Mouse (Mus musculus) E14TG2a.4 (cell line): Measurements from ENCODE around the gene Zbtb3.
"Not testable (repeated sequence)": the region's sequence is repeated elsewhere in the genome, so short reads cannot be mapped to it uniquely, and the experiment has no call there.

ENCODE experiments used
- H3K27me3 ChIP-seq: 2 replicates; pipeline ENCODE4 v1.6.1; 2014; ENCODE audit warnings: low read length, control low read depth; ENCODE audit not compliant: insufficient read depth
- H3K36me3 ChIP-seq: 2 replicates; pipeline ENCODE4 v1.6.1; 2014; ENCODE audit warnings: low read length, control low read depth; ENCODE audit not compliant: insufficient read depth
- H3K4me1 ChIP-seq: replicated peaks from 2 replicates; pipeline ENCODE4 v1.6.1; 2014; ENCODE audit warnings: low read depth, low read length, control low read depth
- H3K4me3 ChIP-seq: replicated peaks from 2 replicates; pipeline ENCODE4 v1.5.1; 2014; ENCODE audit warnings: mild to moderate bottlenecking, low read length
- H3K9me3 ChIP-seq: 2 replicates; pipeline ENCODE4 v1.6.1; 2014; ENCODE audit warnings: low read length, control low read depth
- CTCF ChIP-seq: conservative IDR thresholded peaks from 2 replicates; pipeline ENCODE4 v1.5.1; 2014; ENCODE audit warnings: low read length
- NANOG ChIP-seq: IDR thresholded peaks from 2 replicates; pipeline ENCODE4 v1.6.1; 2014; ENCODE audit warnings: borderline replicate concordance, low read length, mixed read lengths
- POU5F1 ChIP-seq: IDR thresholded peaks from 2 replicates; pipeline ENCODE4 v1.6.1; 2014; ENCODE audit warnings: low read length, borderline replicate concordance

Gene Zbtb3

DNA sequence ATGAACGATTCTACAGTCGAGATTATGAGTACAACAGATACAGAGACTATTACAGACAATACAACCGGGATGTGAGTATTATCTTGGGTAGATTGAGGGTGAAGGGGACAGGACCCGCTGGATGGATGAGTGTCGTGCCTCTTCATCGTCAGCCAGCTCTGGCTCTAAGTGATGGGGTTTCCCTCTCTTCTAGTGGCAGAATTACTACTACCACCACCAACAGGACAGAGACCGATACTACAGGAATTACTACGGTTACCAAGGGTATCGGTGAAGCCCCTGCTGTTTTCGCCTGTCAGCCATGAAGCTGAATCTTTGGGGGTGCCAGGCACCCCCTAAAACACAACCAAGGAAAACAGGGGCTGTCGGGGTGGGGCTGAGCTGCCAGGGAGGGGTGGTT lies 28.9 kb downstream of the Zbtb3 start:
- Histone ChIP-seq H3K9me3 (no peaks in the 10 kb centered on the region), H3K36me3 (peaks cover 93% of the 10 kb centered on the region), H3K4me3 (no peak overlapping the region), H3K4me1 (peaks cover 39% of the 10 kb centered on the region), H3K27me3 (no peaks in the 10 kb centered on the region)
- TF ChIP-seq CTCF (0 out of 2 replicates have a peak, but pooled peaks have one; percentile 13), NANOG (no peak)

DNA sequence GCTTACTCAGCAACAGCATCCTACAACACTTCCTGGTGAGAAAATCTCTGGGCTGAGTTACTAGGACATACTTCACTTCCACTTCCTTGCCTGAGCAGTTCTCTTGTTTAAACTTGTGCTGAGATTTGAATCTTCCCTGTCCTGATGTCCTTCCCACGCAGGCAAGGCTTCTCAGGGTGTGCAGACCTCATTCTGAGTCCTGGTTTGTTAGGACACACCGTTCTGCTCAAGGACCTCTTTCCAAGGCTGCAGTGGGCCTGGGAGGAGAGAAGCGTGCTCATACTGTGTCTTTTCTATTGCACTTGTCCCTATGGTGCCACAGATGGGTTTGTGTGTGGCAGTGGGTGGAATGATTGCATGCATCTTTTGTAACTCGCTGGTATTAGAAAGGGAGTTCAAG lies 30.6 kb downstream of the Zbtb3 start:
- Histone ChIP-seq H3K36me3 (peaks cover 76% of the 10 kb centered on the region), H3K4me3 (no peak overlapping the region), H3K9me3 (no peaks in the 10 kb centered on the region), H3K4me1 (peaks cover 50% of the 10 kb centered on the region), H3K27me3 (no peaks in the 10 kb centered on the region)
- TF ChIP-seq POU5F1 (no peak), NANOG (no peak), CTCF (no peak)

DNA sequence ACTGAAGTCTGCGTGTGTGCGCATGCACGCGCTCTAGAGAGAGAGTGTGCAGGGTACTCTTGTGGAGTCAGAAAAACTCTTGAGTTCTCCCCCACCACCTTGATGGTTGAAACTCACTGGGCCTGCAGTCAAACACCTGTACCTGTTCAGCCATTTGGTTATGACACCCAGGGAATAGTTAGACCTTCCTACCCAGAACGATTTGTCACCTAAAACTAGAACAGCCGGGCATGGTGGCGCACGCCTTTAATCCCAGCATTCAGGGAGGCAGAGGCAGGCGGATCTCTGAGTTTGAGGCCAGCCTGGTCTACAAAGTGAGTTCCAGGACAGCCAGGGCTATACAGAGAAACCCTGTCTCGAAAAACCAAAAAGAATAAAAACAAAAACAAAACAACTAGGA lies 34.0 kb downstream of the Zbtb3 start:
- Histone ChIP-seq H3K4me3 (peak overlapping the region; percentile 76; the same call in 1 of the 2 replicates), H3K4me1 (peaks cover 56% of the 10 kb centered on the region), H3K36me3 (peaks cover 47% of the 10 kb centered on the region)
- H3K27me3 ChIP-seq, H3K9me3 ChIP-seq: not testable (repeated sequence)

- TF ChIP-seq CTCF (peak; percentile 30), POU5F1 (no peak), NANOG (no peak)
These were observed 35.0 kb downstream of the Zbtb3 start, which contains the start of gene Bscl2 for GRCm38 (mm10) chr19:8837251-8837791. Gene Bscl2, plus strand, starts transcription at chr19:8837467.

GRCm38 (mm10) chr19:8838041-8838730 lies 35.8 kb downstream of the Zbtb3 start:
- H3K4me3 ChIP-seq: peak overlapping the region; percentile 76
- H3K27me3 ChIP-seq: no peaks in the 10 kb centered on the region
- H3K4me1 ChIP-seq: peaks cover 58% of the 10 kb centered on the region
- H3K9me3 ChIP-seq: no peaks in the 10 kb centered on the region
- no peak for TF ChIP-seq CTCF
- no peak for TF ChIP-seq NANOG
- TF ChIP-seq POU5F1: no peak
- H3K36me3 ChIP-seq: peaks cover 47% of the 10 kb centered on the region

More at GRCm38 (mm10) chr19:8837251-8837791, 35.0 kb downstream of the Zbtb3 start, which contains the start of gene Bscl2:
- H3K4me1 ChIP-seq: peaks cover 58% of the 10 kb centered on the region
- no peaks in the 10 kb centered on the region for H3K27me3 ChIP-seq
- H3K36me3 ChIP-seq: peaks cover 47% of the 10 kb centered on the region
- no peaks in the 10 kb centered on the region for H3K9me3 ChIP-seq
- H3K4me3 ChIP-seq: peak within 1 kb of the TSS; percentile 76

- no peak for TF ChIP-seq NANOG
- TF ChIP-seq CTCF: no peak
- no peak for TF ChIP-seq POU5F1
- H3K4me1 ChIP-seq: peaks cover 58% of the 10 kb centered on the region
- H3K36me3 ChIP-seq: peaks cover 46% of the 10 kb centered on the region
- H3K27me3 ChIP-seq: no peaks in the 10 kb centered on the region
- H3K9me3 ChIP-seq: no peaks in the 10 kb centered on the region
- H3K4me3 ChIP-seq: peak within 1 kb of the TSS; percentile 76
These were observed 37.0 kb downstream of the Zbtb3 start, which contains the start of gene Gng3 for GRCm38 (mm10) chr19:8839103-8839907. Gene Gng3, minus strand, starts transcription at chr19:8839194.

DNA sequence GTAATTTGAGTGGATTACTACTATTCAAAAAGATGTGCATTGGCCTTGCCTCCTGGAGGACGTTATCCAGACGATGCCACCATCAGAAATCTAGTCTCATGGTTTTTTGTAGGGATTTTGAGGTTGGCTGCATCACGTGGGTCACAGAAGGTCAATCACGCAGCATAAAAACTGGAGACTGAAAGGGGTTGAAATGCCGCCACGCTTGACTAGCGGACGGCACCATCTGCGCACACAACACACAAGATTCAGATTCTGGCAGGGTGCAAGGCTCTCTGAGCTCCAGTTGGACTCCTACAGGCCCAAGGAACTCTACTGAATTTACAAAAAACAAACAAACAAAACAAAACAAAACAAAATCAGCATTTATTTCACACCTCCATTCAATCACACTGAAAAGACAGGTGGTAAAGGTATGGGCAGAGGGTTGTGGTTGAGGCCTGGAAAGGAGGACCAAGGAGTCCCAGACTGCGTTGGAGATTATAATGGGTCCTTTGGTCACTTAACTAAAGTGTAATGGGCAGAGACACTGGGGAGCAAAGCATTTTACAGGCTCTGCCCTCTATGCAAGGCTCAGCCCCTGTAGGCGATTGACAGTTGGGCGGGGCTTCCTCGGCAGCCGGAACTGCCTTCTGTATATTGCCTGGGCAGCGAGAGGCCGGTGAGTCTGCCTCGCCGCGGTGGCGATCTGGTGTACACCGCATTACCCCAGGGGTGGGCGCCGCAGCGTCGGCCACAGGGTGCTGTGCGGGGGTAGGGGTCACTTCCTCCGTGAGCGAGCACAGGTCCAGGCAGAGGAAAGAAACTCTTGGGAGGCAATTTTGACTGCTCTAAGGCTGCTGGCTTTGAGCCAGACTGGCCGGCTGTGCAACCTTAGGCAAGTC lies 37.8 kb downstream of the Zbtb3 start:
- TF ChIP-seq NANOG: no peak
- TF ChIP-seq CTCF: no peak
- no peak for TF ChIP-seq POU5F1
- Histone ChIP-seq H3K36me3 (peaks cover 43% of the 10 kb centered on the region), H3K4me1 (peaks cover 58% of the 10 kb centered on the region), H3K9me3 (no peaks in the 10 kb centered on the region), H3K27me3 (no peaks in the 10 kb centered on the region), H3K4me3 (peak overlapping the region; percentile 76)

DNA sequence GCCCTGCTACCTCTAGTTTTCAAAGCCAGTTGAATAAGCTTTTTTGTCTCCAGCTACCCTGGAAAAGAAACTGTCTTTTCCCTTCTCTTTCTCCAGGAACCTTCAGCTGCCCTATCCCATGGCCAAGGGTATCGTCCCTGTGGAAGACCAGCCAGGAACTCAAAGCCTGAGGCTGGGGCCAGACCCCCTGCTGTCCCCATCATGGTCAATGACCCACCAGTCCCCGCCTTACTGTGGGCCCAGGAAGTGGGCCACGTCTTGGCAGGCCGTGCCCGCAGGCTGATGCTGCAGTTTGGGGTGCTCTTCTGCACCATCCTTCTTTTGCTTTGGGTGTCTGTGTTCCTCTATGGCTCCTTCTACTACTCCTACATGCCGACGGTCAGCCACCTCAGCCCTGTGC lies 38.7 kb downstream of the Zbtb3 start:
- Histone ChIP-seq H3K9me3 (no peaks in the 10 kb centered on the region), H3K4me1 (peaks cover 49% of the 10 kb centered on the region), H3K4me3 (peak overlapping the region; percentile 76), H3K36me3 (peaks cover 45% of the 10 kb centered on the region), H3K27me3 (no peaks in the 10 kb centered on the region)
- TF ChIP-seq POU5F1: no peak
- no peak for TF ChIP-seq NANOG
- TF ChIP-seq CTCF: no peak
